Mouse (Mus musculus): ENCODE measurements at regions not wholly inside any gene's neighbourhood (a gene's known extent, or its start where the extent isn't known, plus 50 kb on each side); places are given as distances from the start of the nearest gene placed in this dataset.
"Not testable (repeated sequence)": the region's sequence is repeated elsewhere in the genome, so short reads cannot be mapped to it uniquely, and the experiment has no call there.

DNA sequence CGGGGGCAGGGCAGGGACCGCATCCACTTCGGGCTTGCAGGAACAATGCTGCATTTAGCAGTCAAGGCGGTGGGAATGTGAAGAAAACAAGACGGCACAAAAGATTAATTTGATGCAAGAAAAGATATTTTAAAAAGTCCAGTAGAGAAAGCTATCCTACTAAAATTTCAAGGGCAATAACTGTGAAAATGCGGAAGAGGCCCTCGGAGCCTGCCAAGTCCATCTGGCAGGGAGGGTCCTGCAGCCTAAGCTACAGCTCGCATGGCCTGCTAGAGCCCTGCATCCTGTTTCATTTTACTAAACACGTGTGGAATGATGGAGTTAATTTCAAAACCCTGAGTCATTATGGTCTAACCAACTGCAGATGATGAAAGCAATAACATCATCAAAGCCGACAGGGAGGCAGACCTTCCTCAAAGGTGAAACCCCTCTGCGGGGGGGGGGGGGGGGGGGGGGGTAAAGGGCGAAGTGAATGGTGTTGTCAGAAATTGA lies 125.2 kb downstream of the Tcp10c start:
- no peak overlapping the region for H3K4me3 ChIP-seq (ENCODE audit: insufficient read depth, low read depth, low read length)
- H3K4me1 ChIP-seq (ENCODE audit: control insufficient read depth, insufficient read depth, insufficient read length, low read length), result no peaks in the 10 kb centered on the region
- no peak overlapping the region for H3K27ac ChIP-seq (replicated peaks; ENCODE audit: low read depth, low read length)

DNA sequence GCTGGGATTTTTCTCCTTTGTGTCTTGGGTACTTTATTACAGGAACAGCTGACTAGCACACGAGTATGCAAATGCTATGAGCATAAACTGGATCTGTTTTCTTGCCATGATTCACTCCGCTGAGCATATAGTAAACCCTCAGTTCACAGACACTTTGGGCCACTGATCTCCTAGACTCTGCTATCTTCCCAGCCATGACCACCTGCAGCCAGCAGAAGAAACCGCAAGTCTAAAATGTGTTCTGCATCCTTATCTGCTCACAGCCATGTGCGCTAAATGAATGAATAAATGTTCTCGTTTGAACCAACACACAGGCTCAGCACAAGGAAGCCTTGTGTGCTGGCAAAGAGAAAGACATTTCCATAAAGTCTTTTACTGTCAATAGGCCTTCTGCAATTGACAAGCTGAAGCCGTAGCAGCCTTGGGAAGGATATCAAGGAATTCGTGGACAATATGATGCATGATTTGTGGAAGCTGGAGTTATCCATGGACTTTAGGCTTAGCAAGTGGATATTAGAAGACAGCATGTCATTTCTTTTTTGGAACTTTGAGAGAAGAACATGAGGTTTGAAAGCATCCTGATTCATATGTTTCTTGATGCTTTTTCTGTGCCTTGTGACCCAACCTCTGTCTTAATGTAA lies 127.2 kb downstream of the Tcp10c start:
- Histone ChIP-seq H3K27ac (replicated peaks; ENCODE audit: low read depth, low read length) (no peak overlapping the region), H3K4me3 (ENCODE audit: insufficient read depth, low read depth, low read length) (no peak overlapping the region), H3K4me1 (ENCODE audit: control insufficient read depth, insufficient read depth, insufficient read length, low read length) (no peaks in the 10 kb centered on the region)

DNA sequence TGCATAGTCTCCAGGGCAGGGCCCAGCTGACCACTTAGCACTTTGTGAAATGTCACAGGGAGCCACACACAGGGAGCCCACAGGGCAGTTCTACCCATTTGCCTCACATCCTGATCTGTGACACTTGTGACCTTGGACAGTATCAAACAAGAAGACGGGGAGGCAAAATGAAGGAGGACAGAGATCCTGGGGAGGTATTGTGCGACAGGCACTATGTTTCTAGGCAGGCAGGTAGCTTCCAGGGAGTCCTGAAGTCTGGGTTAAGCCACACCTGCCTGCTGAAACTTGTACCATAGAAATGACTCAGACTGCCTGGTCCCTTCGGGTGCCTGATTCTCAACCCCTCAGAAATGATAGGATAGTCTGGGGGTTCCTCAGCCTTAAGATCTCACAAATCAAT lies 127.8 kb downstream of the Tcp10c start:
- no peak overlapping the region for H3K4me3 ChIP-seq (ENCODE audit: insufficient read depth, low read depth, low read length)
- no peak overlapping the region for H3K27ac ChIP-seq (replicated peaks; ENCODE audit: low read depth, low read length)
- H3K4me1 ChIP-seq (ENCODE audit: control insufficient read depth, insufficient read depth, insufficient read length, low read length), result no peaks in the 10 kb centered on the region

DNA sequence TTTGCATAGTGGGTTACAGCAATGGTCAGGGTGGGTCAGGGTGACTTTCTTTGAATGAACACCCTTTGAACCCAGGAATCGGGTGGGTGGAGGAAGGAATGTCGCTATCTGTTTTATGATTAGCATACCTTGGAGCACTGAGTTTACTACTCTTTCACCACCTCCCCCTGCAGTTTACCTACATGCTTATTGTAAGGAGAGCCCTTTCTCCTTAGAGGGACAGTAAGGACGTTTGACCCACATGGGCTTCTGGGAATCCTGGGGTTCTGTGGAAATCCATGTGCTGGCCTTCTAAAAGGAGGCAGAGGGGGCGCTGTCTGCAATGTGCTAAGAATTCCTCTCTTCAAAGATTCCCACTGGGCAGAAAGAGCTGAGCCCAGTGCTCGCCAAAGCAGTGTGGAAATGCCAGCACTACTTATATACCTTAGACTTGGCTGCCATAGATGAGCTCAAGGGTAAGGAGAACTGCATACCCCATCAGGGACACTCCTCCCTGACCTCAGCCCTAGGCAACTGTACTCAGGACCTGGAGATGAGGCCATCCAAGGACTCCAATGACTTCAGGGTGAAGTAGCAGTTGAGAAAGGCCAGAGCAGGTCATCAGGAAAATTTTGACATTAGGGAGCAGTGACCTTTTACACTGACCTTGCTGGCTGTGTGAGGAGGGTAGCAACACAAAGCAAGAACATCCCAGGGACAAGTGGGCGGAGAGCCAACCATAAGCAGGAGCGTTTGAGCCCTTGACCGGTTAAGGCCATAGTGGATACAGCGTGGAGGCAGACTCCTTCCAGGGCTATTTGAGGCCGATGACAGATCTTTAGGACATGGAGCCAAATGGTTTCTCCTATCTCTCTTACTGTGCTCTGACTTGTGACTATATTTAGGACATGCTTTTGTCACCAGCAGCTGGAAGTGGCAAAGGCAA lies 133.2 kb downstream of the Tcp10c start:
- Histone ChIP-seq H3K4me3 (ENCODE audit: insufficient read depth, low read depth, low read length) (no peak overlapping the region), H3K4me1 (ENCODE audit: control insufficient read depth, insufficient read depth, insufficient read length, low read length) (no peaks in the 10 kb centered on the region), H3K27ac (replicated peaks; ENCODE audit: low read depth, low read length) (no peak overlapping the region)

DNA sequence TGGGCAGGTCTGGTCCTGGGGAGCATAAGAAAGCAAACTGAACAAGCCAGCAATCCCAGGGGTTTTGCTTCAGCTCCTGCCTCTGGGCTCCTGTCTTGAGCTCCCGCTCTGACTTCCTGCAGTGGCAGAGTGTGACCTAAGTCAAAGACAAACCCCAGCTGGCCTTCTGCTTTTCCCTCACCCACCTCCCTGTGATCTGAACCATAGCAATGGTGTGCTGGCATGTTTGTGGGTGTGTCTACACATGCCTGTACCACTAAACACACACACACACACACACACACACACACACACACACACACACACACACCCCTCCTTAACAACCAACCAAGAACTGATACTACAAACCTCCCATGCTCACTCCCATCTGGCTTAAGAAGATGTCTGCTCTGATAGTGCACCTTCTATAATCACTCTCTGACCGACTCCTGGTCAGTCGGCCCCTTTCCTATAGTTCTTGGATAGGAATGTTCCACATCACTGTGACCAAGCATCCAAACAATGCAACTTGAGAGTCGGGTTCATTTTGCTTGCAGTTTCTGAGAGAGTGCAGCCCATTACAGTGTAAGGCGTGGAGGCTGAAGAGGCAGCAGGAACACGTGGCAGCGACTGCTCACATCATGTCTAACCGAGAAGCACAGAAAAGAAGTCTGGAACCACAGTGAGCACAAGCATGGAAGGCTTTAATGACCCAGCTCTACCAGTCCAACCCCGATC lies 134.4 kb downstream of the Tcp10c start:
- Histone ChIP-seq H3K4me1 (ENCODE audit: control insufficient read depth, insufficient read depth, insufficient read length, low read length) (no peaks in the 10 kb centered on the region), H3K27ac (replicated peaks; ENCODE audit: low read depth, low read length) (no peak overlapping the region), H3K4me3 (ENCODE audit: insufficient read depth, low read depth, low read length) (no peak overlapping the region)

DNA sequence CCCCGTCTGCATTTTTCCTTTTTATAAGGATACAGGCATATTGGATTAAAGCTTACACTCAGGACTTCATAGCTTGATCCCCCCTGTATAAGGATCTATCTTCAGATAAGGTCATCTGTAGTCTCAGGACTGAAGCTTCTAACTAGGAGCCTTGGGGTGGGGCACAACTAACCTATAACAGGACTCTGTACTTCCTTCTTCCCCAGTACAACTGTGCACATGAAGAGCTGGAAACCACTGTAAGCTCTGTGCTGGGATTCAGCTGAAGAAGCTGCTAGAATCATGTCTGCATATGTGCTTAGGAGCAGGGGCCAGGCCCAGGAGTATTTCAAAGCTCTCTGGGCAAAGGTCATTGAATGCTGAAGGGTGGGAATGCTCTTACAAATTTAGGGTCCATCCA lies 137.9 kb downstream of the Tcp10c start:
- H3K4me1 ChIP-seq (ENCODE audit: control insufficient read depth, insufficient read depth, insufficient read length, low read length); H3K4me3 ChIP-seq (ENCODE audit: insufficient read depth, low read depth, low read length); H3K27ac ChIP-seq (replicated peaks; ENCODE audit: low read depth, low read length): not testable (repeated sequence)

DNA sequence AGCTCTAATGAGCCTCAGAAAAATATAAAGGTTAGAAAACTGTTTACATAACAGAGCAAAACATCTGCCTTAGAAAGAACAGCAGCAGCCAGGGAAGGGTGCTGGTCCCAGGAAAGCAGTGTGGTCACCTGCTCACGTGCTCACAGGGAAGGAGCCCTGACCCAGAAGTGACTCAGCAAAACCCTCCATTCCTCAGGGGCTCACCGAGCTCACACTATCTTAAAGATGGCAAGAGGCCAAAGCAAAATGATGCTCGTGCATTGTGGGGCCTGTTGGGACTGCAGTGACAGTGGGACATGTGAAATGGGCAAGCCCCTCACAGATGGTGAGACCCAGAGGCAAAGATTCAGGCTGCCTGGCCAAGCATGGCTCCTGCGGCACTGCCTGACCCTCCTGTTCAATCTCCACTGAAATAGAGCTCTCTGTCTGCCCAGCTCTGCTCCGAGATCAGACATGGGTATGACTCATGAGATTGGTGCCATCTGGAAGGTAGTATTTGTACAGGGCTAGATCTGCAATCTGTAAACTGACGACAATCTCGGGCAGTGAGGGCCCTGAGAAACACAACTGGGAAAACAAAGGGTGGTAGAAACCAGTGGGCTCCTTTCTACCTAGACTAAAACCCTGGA lies 138.4 kb downstream of the Tcp10c start:
- H3K4me3 ChIP-seq (ENCODE audit: insufficient read depth, low read depth, low read length); H3K4me1 ChIP-seq (ENCODE audit: control insufficient read depth, insufficient read depth, insufficient read length, low read length); H3K27ac ChIP-seq (replicated peaks; ENCODE audit: low read depth, low read length): not testable (repeated sequence)

DNA sequence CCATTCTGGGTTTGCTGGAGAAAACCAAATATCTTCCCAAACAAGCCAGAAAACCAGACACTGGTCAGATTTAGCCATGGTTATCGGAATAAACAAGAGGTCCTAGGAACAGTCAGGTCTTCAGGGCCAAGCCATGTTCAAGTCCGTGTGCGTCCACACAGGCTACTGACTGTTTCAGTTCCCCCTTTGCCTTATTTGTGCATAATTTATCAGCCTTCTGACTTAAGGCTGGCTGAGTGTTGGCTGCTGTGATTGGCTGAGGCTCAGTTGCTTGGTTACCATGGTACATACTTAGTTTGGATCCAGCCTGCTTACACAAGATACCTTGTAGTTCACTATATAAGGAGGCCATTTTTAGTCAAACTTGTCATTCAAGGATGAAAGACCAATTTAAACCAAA lies 139.5 kb downstream of the Tcp10c start:
- not testable (repeated sequence) for H3K27ac ChIP-seq (replicated peaks; ENCODE audit: low read depth, low read length); H3K4me3 ChIP-seq (ENCODE audit: insufficient read depth, low read depth, low read length); H3K4me1 ChIP-seq (ENCODE audit: control insufficient read depth, insufficient read depth, insufficient read length, low read length)

DNA sequence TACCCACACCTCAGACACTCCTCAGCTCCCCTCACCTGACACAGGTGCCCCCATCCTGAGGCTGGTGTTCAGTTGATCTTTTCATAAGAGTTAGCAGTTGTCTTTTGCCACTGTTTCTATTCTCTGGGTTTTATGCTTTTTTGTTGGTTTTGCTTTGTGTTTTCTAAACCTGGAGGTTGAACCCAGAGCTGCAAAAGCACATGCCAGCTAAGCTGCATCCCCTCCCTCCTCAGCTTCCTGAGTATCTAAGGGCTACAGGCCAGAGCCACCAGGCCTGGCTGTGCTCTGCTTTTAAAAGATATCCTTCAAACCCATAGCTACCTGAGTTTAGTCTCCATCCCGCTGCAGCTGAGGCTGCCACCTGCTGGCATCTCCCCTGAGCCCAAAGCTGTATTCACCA lies 140.1 kb downstream of the Tcp10c start:
- H3K4me3 ChIP-seq (ENCODE audit: insufficient read depth, low read depth, low read length); H3K27ac ChIP-seq (replicated peaks; ENCODE audit: low read depth, low read length); H3K4me1 ChIP-seq (ENCODE audit: control insufficient read depth, insufficient read depth, insufficient read length, low read length): not testable (repeated sequence)

DNA sequence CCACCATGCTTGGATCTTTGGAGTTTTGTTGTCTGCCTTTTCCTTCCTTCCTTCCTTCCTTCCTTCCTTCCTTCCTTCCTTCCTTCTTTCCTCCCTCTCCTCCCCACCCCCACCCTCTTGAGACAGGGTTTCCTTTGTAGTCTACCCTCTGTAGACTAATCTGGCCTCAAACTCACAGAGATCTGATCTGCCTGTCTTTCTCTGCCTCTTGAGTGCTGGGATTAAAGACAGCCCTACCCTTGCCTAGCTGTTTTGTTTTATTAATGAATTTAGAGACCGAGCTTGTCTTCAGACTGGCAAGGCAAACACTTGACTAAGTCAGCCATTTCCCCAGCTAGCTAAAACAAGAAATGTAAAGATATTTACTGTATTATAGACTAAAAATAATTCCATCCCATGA lies 150.0 kb downstream of the Tcp10c start:
- not testable (repeated sequence) for H3K4me3 ChIP-seq (ENCODE audit: insufficient read depth, low read depth, low read length); H3K27ac ChIP-seq (replicated peaks; ENCODE audit: low read depth, low read length); H3K4me1 ChIP-seq (ENCODE audit: control insufficient read depth, insufficient read depth, insufficient read length, low read length)

DNA sequence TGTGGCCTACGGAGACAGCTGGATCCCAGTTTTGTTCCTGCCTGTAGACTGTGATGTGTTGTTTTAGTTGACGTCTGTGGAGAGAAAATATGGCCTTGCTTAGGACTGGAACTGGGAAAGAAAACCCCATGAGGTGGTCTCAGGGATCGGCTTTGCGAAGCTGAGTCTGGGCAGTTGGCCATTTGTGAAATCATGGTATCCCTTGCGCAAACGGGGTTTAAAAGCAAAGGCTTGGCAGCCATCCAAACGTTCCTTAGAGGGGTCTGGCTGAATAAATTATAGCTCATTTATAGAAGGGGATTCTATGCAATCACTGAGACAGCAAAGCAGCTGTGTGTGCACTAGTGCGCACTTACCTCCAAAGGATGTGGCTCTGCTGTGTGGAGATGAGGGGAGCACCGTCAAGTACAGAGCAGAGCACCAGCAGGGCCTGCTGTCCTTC lies 150.5 kb downstream of the Tcp10c start:
- H3K4me1 ChIP-seq (ENCODE audit: control insufficient read depth, insufficient read depth, insufficient read length, low read length); H3K27ac ChIP-seq (replicated peaks; ENCODE audit: low read depth, low read length); H3K4me3 ChIP-seq (ENCODE audit: insufficient read depth, low read depth, low read length): not testable (repeated sequence)

DNA sequence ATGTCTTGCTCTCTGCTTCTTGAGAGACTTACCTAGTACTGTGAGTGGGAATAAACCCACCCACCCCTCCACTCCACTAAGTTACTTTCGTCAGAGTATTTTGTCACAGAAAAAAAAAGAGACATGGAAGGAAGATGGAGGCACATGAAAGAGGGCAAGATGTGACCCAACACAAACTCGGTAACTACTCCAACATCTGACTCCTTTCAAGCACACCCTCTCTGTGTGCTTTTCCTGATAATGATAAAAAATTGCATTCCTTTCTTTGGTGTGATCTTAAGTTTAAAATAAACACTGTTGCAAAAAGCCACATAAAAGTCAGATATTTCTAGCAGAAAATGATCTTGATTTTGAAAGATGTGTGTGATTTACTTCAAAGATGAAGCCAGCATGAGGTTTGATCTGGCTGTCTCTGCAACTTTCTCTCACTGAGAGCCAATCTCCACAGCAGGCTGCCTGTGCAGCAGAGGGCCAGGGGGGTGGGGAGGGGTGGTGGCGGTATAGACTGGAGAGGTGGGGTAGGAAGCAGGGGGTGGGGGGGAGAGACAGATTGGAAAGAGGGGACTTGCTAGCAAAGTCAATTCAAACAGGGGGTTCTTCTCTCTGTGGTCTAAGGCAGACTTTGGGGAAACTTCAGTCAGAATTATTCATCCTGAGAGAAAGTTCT lies 153.2 kb downstream of the Tcp10c start:
- H3K27ac ChIP-seq (replicated peaks; ENCODE audit: low read depth, low read length); H3K4me1 ChIP-seq (ENCODE audit: control insufficient read depth, insufficient read depth, insufficient read length, low read length); H3K4me3 ChIP-seq (ENCODE audit: insufficient read depth, low read depth, low read length): not testable (repeated sequence)

DNA sequence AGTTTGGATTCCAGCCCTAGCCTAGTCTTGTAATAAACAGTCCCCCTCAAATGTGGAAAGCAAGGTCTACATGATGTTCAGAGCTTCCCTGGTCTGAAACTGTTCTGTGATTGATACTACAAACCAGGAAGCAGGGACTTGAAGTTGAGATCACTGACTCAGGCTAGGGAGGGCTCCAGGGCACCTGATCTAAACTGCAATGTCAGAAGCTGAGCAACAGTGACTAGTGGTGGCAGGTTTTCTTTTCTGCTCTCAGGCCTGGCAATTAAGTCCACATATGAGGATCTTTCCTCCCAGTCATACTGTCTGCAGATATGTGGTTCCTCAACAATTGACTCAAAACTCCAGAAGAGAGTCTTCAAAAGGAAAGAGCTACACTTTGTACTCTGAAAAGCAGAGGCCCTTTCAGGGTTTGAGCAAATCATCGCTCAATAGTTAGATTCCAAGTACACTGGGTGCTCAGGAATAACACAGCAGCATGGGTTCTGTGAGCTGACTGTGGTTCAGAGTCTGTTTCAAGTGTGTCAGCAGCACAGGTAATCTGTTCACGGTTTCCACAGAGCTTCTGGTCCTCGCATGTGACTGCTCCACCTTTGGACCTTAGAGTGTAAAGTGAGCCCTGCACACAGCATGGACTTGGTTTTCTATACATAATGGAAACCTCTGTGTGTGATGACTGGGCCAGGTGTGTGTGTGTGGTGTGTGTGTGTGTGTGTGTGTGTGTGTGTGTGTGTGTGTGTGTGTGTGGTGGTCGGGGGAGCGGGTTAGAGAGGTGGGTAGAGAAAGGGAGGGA lies 165.2 kb downstream of the Tcp10c start:
- not testable (repeated sequence) for H3K4me1 ChIP-seq (ENCODE audit: control insufficient read depth, insufficient read depth, insufficient read length, low read length); H3K27ac ChIP-seq (replicated peaks; ENCODE audit: low read depth, low read length); H3K4me3 ChIP-seq (ENCODE audit: insufficient read depth, low read depth, low read length)

DNA sequence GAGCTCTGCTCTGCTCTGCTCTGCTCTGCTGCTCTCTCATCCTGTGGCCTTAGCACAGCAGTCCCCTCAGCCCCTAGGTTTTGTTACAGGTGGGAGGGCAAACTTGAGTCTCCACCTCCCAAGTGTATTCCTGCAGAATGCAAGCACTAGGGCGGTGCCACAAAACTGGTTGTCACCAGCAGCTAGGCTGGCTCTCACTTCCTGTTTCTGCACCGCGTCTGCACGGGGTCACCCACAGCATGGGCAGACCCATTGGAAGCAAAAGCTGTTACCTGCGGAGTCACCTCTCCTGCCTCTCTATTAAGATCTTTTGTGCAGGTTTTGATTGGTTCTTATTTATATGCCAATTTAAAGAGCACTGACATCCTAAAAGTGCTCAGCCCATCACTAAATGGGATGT lies 178.2 kb downstream of the Tcp10c start:
- not testable (repeated sequence) for H3K4me3 ChIP-seq (ENCODE audit: insufficient read depth, low read depth, low read length); H3K27ac ChIP-seq (replicated peaks; ENCODE audit: low read depth, low read length); H3K4me1 ChIP-seq (ENCODE audit: control insufficient read depth, insufficient read depth, insufficient read length, low read length)

All from brown adipose tissue, adult 24 weeks (tissue).